Mouse (Mus musculus) A20 (cell line): Measurements from ENCODE around the gene Lurap1l.

ENCODE experiments used
- DNase-seq: peaks from one replicate; pipeline ENCODE4 v3.0.0-alpha.2; 2011; ENCODE audit warnings: low read depth, low spot score

The Lurap1l gene

GRCm38 (mm10) chr4:80910481-80910870 is at the start of gene Lurap1l:
Gene Lurap1l, plus strand, starts transcription at chr4:80910646.
- no peak for DNase-seq

- no peak for DNase-seq
Measured at GRCm38 (mm10) chr4:80862962-80863361, 47.5 kb upstream of the Lurap1l start.

GRCm38 (mm10) chr4:80863906-80864305 is 46.5 kb upstream of the Lurap1l start:
- no peak for DNase-seq

- DNase-seq: no peak
Measured at GRCm38 (mm10) chr4:80864511-80864922, 45.9 kb upstream of the Lurap1l start.

GRCm38 (mm10) chr4:80866065-80866464 is 44.4 kb upstream of the Lurap1l start:
- no peak for DNase-seq

GRCm38 (mm10) chr4:80869598-80869997 is 40.8 kb upstream of the Lurap1l start:
- DNase-seq: no peak

GRCm38 (mm10) chr4:80872847-80873644 is 37.4 kb upstream of the Lurap1l start:
- peak; percentile 7 for DNase-seq

GRCm38 (mm10) chr4:80874121-80874859 is 36.2 kb upstream of the Lurap1l start:
- DNase-seq: no peak

GRCm38 (mm10) chr4:80875055-80875454 is 35.4 kb upstream of the Lurap1l start:
- no peak for DNase-seq

GRCm38 (mm10) chr4:80881996-80882599 is 28.3 kb upstream of the Lurap1l start:
- no peak for DNase-seq

GRCm38 (mm10) chr4:80886631-80887030 is 23.8 kb upstream of the Lurap1l start:
- no peak for DNase-seq

- no peak for DNase-seq
Measured at GRCm38 (mm10) chr4:80891004-80891403, 19.4 kb upstream of the Lurap1l start.

GRCm38 (mm10) chr4:80895278-80895894 is 15.1 kb upstream of the Lurap1l start:
- DNase-seq: no peak

GRCm38 (mm10) chr4:80906726-80907125 is 3.7 kb upstream of the Lurap1l start:
- no peak for DNase-seq

- no peak for DNase-seq
Measured at GRCm38 (mm10) chr4:80907973-80908372, 2.5 kb upstream of the Lurap1l start.

GRCm38 (mm10) chr4:80908902-80909301 is 1.5 kb upstream of the Lurap1l start:
- DNase-seq: no peak

- DNase-seq: no peak
Measured at GRCm38 (mm10) chr4:80910871-80911701, 640 bp downstream of the Lurap1l start.

- DNase-seq: no peak
Measured at GRCm38 (mm10) chr4:80911706-80912540, 1.5 kb downstream of the Lurap1l start.

- DNase-seq: no peak
Measured at GRCm38 (mm10) chr4:80915211-80915610, 4.8 kb downstream of the Lurap1l start.

GRCm38 (mm10) chr4:80916695-80917094 is 6.2 kb downstream of the Lurap1l start:
- no peak for DNase-seq
